Mouse (Mus musculus) midbrain, embryonic 12.5 days (tissue): ENCODE measurements around the gene Svip. TPM values are rescaled to one million over a fixed set of nuclear protein-coding genes. Genes with fewer than 3 reads are reported as not detected.

ENCODE experiments used
- ATAC-seq: fragments of 200-750 bp; cut with Nextera tagmentation; 2 replicates; pipeline ENCODE4 v1.8.0; 2017; ENCODE audit warnings: low read depth, moderate TSS enrichment, moderate library complexity; ENCODE audit not compliant: low FRiP score
- H3K27ac ChIP-seq: fragments of 300-500 bp; sonication (generic); replicated peaks from 2 replicates; pipeline ENCODE4 v1.5.1; 2016; ENCODE audit warnings: mild to moderate bottlenecking
- H3K27me3 ChIP-seq: fragments of 300-500 bp; sonication (generic); 2 replicates; pipeline ENCODE4 v1.6.1; 2016; ENCODE audit warnings: mild to moderate bottlenecking
- H3K36me3 ChIP-seq: fragments of 300-500 bp; sonication (generic); 2 replicates; pipeline ENCODE4 v1.6.1; 2016
- H3K4me1 ChIP-seq: fragments of 300-500 bp; sonication (generic); 2 replicates; pipeline ENCODE4 v1.6.1; 2016
- H3K4me2 ChIP-seq: fragments of 300-500 bp; sonication (generic); replicated peaks from 2 replicates; pipeline ENCODE4 v1.6.1; 2016; ENCODE audit warnings: mild to moderate bottlenecking, moderate library complexity
- H3K4me3 ChIP-seq: fragments of 300-500 bp; sonication (generic); 2 replicates; pipeline ENCODE4 v1.5.1; 2016; ENCODE audit warnings: mild to moderate bottlenecking
- H3K9ac ChIP-seq: fragments of 300-500 bp; sonication (generic); replicated peaks from 2 replicates; pipeline ENCODE4 v1.6.1; 2016; ENCODE audit warnings: mild to moderate bottlenecking, moderate library complexity
- H3K9me3 ChIP-seq: fragments of 300-500 bp; sonication (generic); 2 replicates; pipeline ENCODE4 v1.6.1; 2016; ENCODE audit warnings: mild to moderate bottlenecking
- WGBS: fragments of 180-500 bp; shearing (Covaris S2); methylation state at CpG from one replicate; pipeline ENCODE4 v1.1.7; 2016; 5-methylcytosine and 5-hydroxymethylcytosine counted together
- polyA plus RNA-seq: library from polyadenylated mRNA; unstranded; fragments of >200 nt; fragmentation: Nextera tagmentation; extraction: Ambion mirVana; gene quantifications from 2 replicates; pipeline ENCODE4 v1.2.1, GENCODE M21; 2016

Svip gene
- polyA plus RNA-seq, 1 experiment from 2014 or later = 15.8 TPM

GRCm38 (mm10) chr7:51985763-51986162 lies 20.1 kb downstream of the Svip start:
- no peak overlapping the region for H3K27ac ChIP-seq
- H3K27me3 ChIP-seq = no peaks in the 10 kb centered on the region
- ATAC-seq = no peak
- H3K4me1 ChIP-seq = no peaks in the 10 kb centered on the region
- H3K9me3 ChIP-seq = no peaks in the 10 kb centered on the region
- no peaks in the 10 kb centered on the region for H3K36me3 ChIP-seq
- no peak overlapping the region for H3K4me2 ChIP-seq
- WGBS = 81% methylated on average over 6 of the region's 6 CpGs
- H3K9ac ChIP-seq = no peak overlapping the region
- H3K4me3 ChIP-seq = no peak overlapping the region

GRCm38 (mm10) chr7:51982303-51982702 lies 23.5 kb downstream of the Svip start:
- Histone ChIP-seq H3K4me1 (no peaks in the 10 kb centered on the region), H3K4me3 (no peak overlapping the region), H3K9me3 (no peaks in the 10 kb centered on the region), H3K27ac (no peak overlapping the region), H3K4me2 (no peak overlapping the region), H3K27me3 (no peaks in the 10 kb centered on the region), H3K36me3 (no peaks in the 10 kb centered on the region), H3K9ac (no peak overlapping the region)
- 46% methylated on average over 1 of the region's 1 CpGs for WGBS
- ATAC-seq = no peak

GRCm38 (mm10) chr7:51979271-51979670 lies 26.5 kb downstream of the Svip start:
- Histone ChIP-seq H3K36me3 (no peaks in the 10 kb centered on the region), H3K27me3 (no peaks in the 10 kb centered on the region), H3K9ac (no peak overlapping the region), H3K4me2 (no peak overlapping the region), H3K9me3 (no peaks in the 10 kb centered on the region), H3K4me1 (peaks cover 8% of the 10 kb centered on the region), H3K4me3 (no peak overlapping the region), H3K27ac (no peak overlapping the region)
- whole genome bisulfite sequencing = 51% methylated on average over 5 of the region's 5 CpGs
- ATAC-seq = no peak

- Histone ChIP-seq H3K36me3 (no peaks in the 10 kb centered on the region), H3K9me3 (no peaks in the 10 kb centered on the region), H3K4me1 (peaks cover 8% of the 10 kb centered on the region), H3K4me3 (no peak overlapping the region), H3K27me3 (no peaks in the 10 kb centered on the region), H3K4me2 (no peak overlapping the region), H3K27ac (peak overlapping the region; percentile 58), H3K9ac (no peak overlapping the region)
- 0 out of 2 replicates have a peak, but pooled peaks have one; percentile 29 for ATAC-seq
- WGBS = 65% methylated on average over 6 of the region's 6 CpGs
These were observed 30.6 kb downstream of the Svip start for GRCm38 (mm10) chr7:51975181-51975580.

GRCm38 (mm10) chr7:51973526-51973925 lies 32.3 kb downstream of the Svip start:
- H3K4me3 ChIP-seq = no peak overlapping the region
- H3K9me3 ChIP-seq = no peaks in the 10 kb centered on the region
- peaks cover 8% of the 10 kb centered on the region for H3K4me1 ChIP-seq
- no peak overlapping the region for H3K4me2 ChIP-seq
- no peak overlapping the region for H3K9ac ChIP-seq
- H3K36me3 ChIP-seq = no peaks in the 10 kb centered on the region
- no peak for ATAC-seq
- no peaks in the 10 kb centered on the region for H3K27me3 ChIP-seq
- 82% methylated on average over 2 of the region's 2 CpGs for WGBS
- no peak overlapping the region for H3K27ac ChIP-seq

- ATAC-seq = no peak
- H3K9me3 ChIP-seq = no peaks in the 10 kb centered on the region
- no peak overlapping the region for H3K27ac ChIP-seq
- WGBS = 71% methylated on average over 5 of the region's 5 CpGs
- H3K4me3 ChIP-seq = no peak overlapping the region
- H3K27me3 ChIP-seq = no peaks in the 10 kb centered on the region
- no peak overlapping the region for H3K4me2 ChIP-seq
- no peak overlapping the region for H3K9ac ChIP-seq
- peaks cover 8% of the 10 kb centered on the region for H3K4me1 ChIP-seq
- no peaks in the 10 kb centered on the region for H3K36me3 ChIP-seq
These were observed 32.7 kb downstream of the Svip start for GRCm38 (mm10) chr7:51973091-51973490.

GRCm38 (mm10) chr7:51972252-51972855 lies 33.5 kb downstream of the Svip start:
- ATAC-seq = peak; percentile 59
- Histone ChIP-seq H3K4me3 (no peak overlapping the region), H3K4me1 (peaks cover 8% of the 10 kb centered on the region), H3K9me3 (no peaks in the 10 kb centered on the region), H3K9ac (no peak overlapping the region), H3K4me2 (no peak overlapping the region), H3K36me3 (no peaks in the 10 kb centered on the region), H3K27ac (no peak overlapping the region; the same call in 1 of the 2 replicates), H3K27me3 (no peaks in the 10 kb centered on the region)
- WGBS = 33% methylated on average over 6 of the region's 6 CpGs

- ATAC-seq = no peak
- Histone ChIP-seq H3K9me3 (no peaks in the 10 kb centered on the region), H3K4me2 (no peak overlapping the region), H3K4me3 (no peak overlapping the region), H3K4me1 (no peaks in the 10 kb centered on the region), H3K9ac (no peak overlapping the region), H3K36me3 (no peaks in the 10 kb centered on the region), H3K27ac (no peak overlapping the region), H3K27me3 (no peaks in the 10 kb centered on the region)
These were observed 36.4 kb downstream of the Svip start for GRCm38 (mm10) chr7:51969379-51969778.

- H3K4me2 ChIP-seq = no peak overlapping the region
- no peaks in the 10 kb centered on the region for H3K27me3 ChIP-seq
- 0 out of 2 replicates have a peak, but pooled peaks cover 2% of the 10 kb centered on the region for H3K4me1 ChIP-seq
- no peak overlapping the region for H3K27ac ChIP-seq
- 88% methylated on average over 4 of the region's 4 CpGs for WGBS
- H3K9ac ChIP-seq = no peak overlapping the region
- H3K4me3 ChIP-seq = no peak overlapping the region
- no peak for ATAC-seq
- H3K9me3 ChIP-seq = no peaks in the 10 kb centered on the region
- H3K36me3 ChIP-seq = no peaks in the 10 kb centered on the region
These were observed 38.2 kb downstream of the Svip start for GRCm38 (mm10) chr7:51967581-51967980.

- no peak overlapping the region for H3K4me3 ChIP-seq
- WGBS = 93% methylated on average over 7 of the region's 7 CpGs
- no peak for ATAC-seq
These were observed 41.1 kb downstream of the Svip start for GRCm38 (mm10) chr7:51964681-51965080.

GRCm38 (mm10) chr7:51962219-51962952 lies 43.4 kb downstream of the Svip start:
- 53% methylated on average over 10 of the region's 10 CpGs for WGBS
- Histone ChIP-seq H3K4me1 (0 out of 2 replicates have a peak, but pooled peaks cover 3% of the 10 kb centered on the region), H3K9me3 (no peaks in the 10 kb centered on the region), H3K9ac (no peak overlapping the region), H3K27me3 (no peaks in the 10 kb centered on the region), H3K27ac (peak overlapping the region; percentile 67), H3K36me3 (no peaks in the 10 kb centered on the region), H3K4me2 (no peak overlapping the region), H3K4me3 (no peak overlapping the region)
- peak; percentile 62 for ATAC-seq

More at GRCm38 (mm10) chr7:51964681-51965080, 41.1 kb downstream of the Svip start:
- Histone ChIP-seq H3K9ac (no peak overlapping the region), H3K36me3 (no peaks in the 10 kb centered on the region), H3K27me3 (no peaks in the 10 kb centered on the region), H3K4me1 (0 out of 2 replicates have a peak, but pooled peaks cover 3% of the 10 kb centered on the region), H3K9me3 (no peaks in the 10 kb centered on the region), H3K4me2 (no peak overlapping the region), H3K27ac (no peak overlapping the region)

GRCm38 (mm10) chr7:51960698-51961374 lies 45.0 kb downstream of the Svip start:
- Histone ChIP-seq H3K36me3 (no peaks in the 10 kb centered on the region), H3K4me3 (no peak overlapping the region), H3K9me3 (no peaks in the 10 kb centered on the region), H3K4me2 (no peak overlapping the region), H3K4me1 (peaks cover 3% of the 10 kb centered on the region), H3K27me3 (no peaks in the 10 kb centered on the region), H3K9ac (no peak overlapping the region), H3K27ac (no peak overlapping the region; the same call in 1 of the 2 replicates)
- peak; percentile 77; the same call in 1 of the 2 replicates for ATAC-seq
- 50% methylated on average over 6 of the region's 6 CpGs for WGBS
